Mouse (Mus musculus) hindbrain, embryonic 14.5 days (tissue): ENCODE results near the gene Kcnip2. TPM values are rescaled to one million over a fixed set of nuclear protein-coding genes. Genes with fewer than 3 reads are reported as not detected.

Experiments
- ATAC-seq: fragments of 200-750 bp; cut with Nextera tagmentation; 2 replicates; pipeline ENCODE4 v1.8.0; 2017; ENCODE audit warnings: moderate number of reproducible peaks, mild to moderate bottlenecking, moderate TSS enrichment, moderate library complexity; ENCODE audit not compliant: low FRiP score
- DNase-seq: peaks from one replicate; pipeline ENCODE4 v3.0.0-alpha.2; 2015; ENCODE audit warnings: low spot score
- H3K27ac ChIP-seq: fragments of 300-500 bp; sonication (generic); 2 replicates; pipeline ENCODE4 v1.5.1; 2014; ENCODE audit warnings: mild to moderate bottlenecking, moderate library complexity
- H3K27me3 ChIP-seq: fragments of 300-500 bp; sonication (generic); 2 replicates; pipeline ENCODE4 v1.6.1; 2014; ENCODE audit warnings: mild to moderate bottlenecking, low read length, mixed read lengths; ENCODE audit not compliant: control insufficient read depth, insufficient read depth
- H3K36me3 ChIP-seq: fragments of 300-500 bp; sonication (generic); replicated peaks from 2 replicates; pipeline ENCODE4 v1.6.1; 2014; ENCODE audit not compliant: control insufficient read depth, insufficient read depth
- H3K4me1 ChIP-seq: fragments of 300-500 bp; sonication (generic); replicated peaks from 2 replicates; pipeline ENCODE4 v1.6.1; 2014; ENCODE audit warnings: antibody characterized with exemption, low read length, mixed read lengths; ENCODE audit not compliant: control insufficient read depth, insufficient read depth
- H3K4me2 ChIP-seq: fragments of 300-500 bp; sonication (generic); replicated peaks from 2 replicates; pipeline ENCODE4 v1.6.1; 2014; ENCODE audit warnings: mild to moderate bottlenecking, moderate library complexity
- H3K4me3 ChIP-seq: fragments of 300-500 bp; sonication (generic); replicated peaks from 2 replicates; pipeline ENCODE4 v1.5.1; 2014; ENCODE audit warnings: mild to moderate bottlenecking, low read length
- H3K9ac ChIP-seq: fragments of 300-500 bp; sonication (generic); 2 replicates; pipeline ENCODE4 v1.6.1; 2014
- H3K9me3 ChIP-seq: fragments of 300-500 bp; sonication (generic); 2 replicates; pipeline ENCODE4 v1.6.1; 2016; ENCODE audit warnings: low read length; ENCODE audit not compliant: control insufficient read depth
- WGBS: fragments of 180-500 bp; shearing (Covaris S2); extraction: QIAGEN DNeasy Blood & Tissue Kit; methylation state at CpG from one replicate; pipeline ENCODE4 v1.1.7; 2014; 5-methylcytosine and 5-hydroxymethylcytosine counted together
- polyA plus RNA-seq: library from polyadenylated mRNA; unstranded; fragments of >200 nt; fragmentation: Nextera tagmentation; extraction: Ambion mirVana; gene quantifications from 2 replicates; pipeline ENCODE4 v1.2.1, GENCODE M21; 2014

Kcnip2 gene
- polyA plus RNA-seq, 1 experiment from 2014 or later, result 17.6 TPM

- no peaks in the 10 kb centered on the region for H3K9me3 ChIP-seq
- H3K4me2 ChIP-seq, result no peak overlapping the region
- no peak overlapping the region for H3K9ac ChIP-seq
- H3K27me3 ChIP-seq, result no peaks in the 10 kb centered on the region
- H3K4me3 ChIP-seq, result no peak overlapping the region
- WGBS, result 93% methylated on average over 5 of the region's 5 CpGs
- H3K4me1 ChIP-seq, result no peaks in the 10 kb centered on the region
- peaks cover 99% of the 10 kb centered on the region for H3K36me3 ChIP-seq
- no peak for ATAC-seq
- no peak overlapping the region for H3K27ac ChIP-seq
- DNase-seq, result no peak
Observed at GRCm38 (mm10) chr19:45771501-45771900, 44.4 kb downstream of the Kcnip2 start.

DNA sequence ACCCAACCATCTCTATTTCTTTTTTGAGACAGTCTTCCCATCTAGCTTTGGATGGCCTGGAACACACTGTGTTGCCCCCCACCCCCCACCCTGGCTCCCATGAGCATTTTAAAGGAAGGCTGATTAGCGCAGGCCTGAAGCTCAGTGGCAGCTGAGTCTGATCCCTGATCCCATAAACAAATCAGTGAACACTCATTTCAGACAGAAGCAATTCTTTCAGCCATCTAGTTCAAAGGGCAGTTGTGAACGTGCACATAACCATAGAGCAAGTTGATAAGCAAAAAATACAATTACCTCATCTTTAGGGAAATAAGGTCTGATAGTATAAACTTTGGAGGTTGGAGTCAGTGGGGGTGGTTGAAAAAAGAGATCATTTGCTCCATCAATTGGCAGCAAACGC, 55.1 kb downstream of the Kcnip2 start:
- no peak overlapping the region for H3K4me3 ChIP-seq
- H3K4me2 ChIP-seq, result no peak overlapping the region
- ATAC-seq, result no peak
- 91% methylated on average over 3 of the region's 3 CpGs for WGBS
- no peaks in the 10 kb centered on the region for H3K27me3 ChIP-seq
- no peaks in the 10 kb centered on the region for H3K9me3 ChIP-seq
- no peak for DNase-seq
- peaks cover 95% of the 10 kb centered on the region for H3K36me3 ChIP-seq
- no peak overlapping the region for H3K9ac ChIP-seq
- H3K4me1 ChIP-seq, result no peaks in the 10 kb centered on the region
- no peak overlapping the region for H3K27ac ChIP-seq

GRCm38 (mm10) chr19:45758671-45759070, 57.2 kb downstream of the Kcnip2 start:
- H3K4me2 ChIP-seq, result no peak overlapping the region
- DNase-seq (no peak), ATAC-seq (no peak)
- H3K4me1 ChIP-seq, result no peaks in the 10 kb centered on the region
- 95% methylated on average over 5 of the region's 5 CpGs for WGBS
- no peak overlapping the region for H3K9ac ChIP-seq
- no peaks in the 10 kb centered on the region for H3K27me3 ChIP-seq
- H3K4me3 ChIP-seq, result no peak overlapping the region
- H3K27ac ChIP-seq, result no peak overlapping the region
- peaks cover 95% of the 10 kb centered on the region for H3K36me3 ChIP-seq
- no peaks in the 10 kb centered on the region for H3K9me3 ChIP-seq

DNA sequence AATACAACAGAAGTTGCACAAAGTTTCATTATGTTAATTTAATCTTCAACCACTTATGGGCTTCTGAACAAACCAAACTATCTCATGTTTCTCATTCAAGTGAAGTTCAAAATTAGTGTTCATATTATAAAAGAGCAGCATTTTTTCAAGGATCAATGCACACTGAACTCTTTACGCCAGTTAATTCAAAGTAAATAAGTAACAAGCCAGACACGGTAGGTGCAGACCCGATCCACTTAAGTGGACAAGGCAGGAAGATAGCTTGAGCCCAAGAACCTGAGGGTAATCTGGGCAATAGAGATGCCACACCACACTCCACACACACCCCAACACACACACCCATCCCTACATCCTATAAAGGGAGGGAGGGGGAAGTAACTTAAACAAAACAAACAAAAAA, 62.3 kb downstream of the Kcnip2 start:
- DNase-seq (no peak), ATAC-seq (no peak)
- Histone ChIP-seq H3K9ac (no peak overlapping the region), H3K27ac (no peak overlapping the region), H3K4me2 (no peak overlapping the region), H3K27me3 (no peaks in the 10 kb centered on the region), H3K4me1 (peaks cover 3% of the 10 kb centered on the region), H3K36me3 (peaks cover 75% of the 10 kb centered on the region), H3K4me3 (no peak overlapping the region), H3K9me3 (no peaks in the 10 kb centered on the region)
- 87% methylated on average over 3 of the region's 3 CpGs for WGBS

DNA sequence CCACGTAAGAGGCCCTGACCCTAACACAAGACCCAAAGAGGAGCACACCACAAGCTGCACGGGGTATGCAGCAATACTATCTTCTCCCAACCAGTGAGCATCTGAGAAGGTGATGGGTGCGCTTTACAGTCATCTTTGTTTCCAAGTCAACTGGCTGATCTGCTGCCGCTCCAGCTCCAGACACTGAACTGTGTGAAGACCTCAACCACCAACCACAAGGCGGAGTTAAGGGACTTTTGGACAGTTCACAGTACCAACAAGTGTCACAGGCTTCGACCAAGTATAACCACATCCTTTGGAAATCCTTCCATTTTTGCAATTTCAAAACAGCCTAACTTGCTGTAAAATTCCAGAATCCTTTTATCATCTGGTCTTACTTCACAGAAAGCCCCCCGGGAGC, 64.0 kb downstream of the Kcnip2 start:
- Histone ChIP-seq H3K4me2 (no peak overlapping the region), H3K4me3 (no peak overlapping the region), H3K36me3 (peaks cover 58% of the 10 kb centered on the region), H3K27ac (no peak overlapping the region), H3K9ac (no peak overlapping the region), H3K27me3 (no peaks in the 10 kb centered on the region), H3K9me3 (no peaks in the 10 kb centered on the region), H3K4me1 (peaks cover 9% of the 10 kb centered on the region)
- ATAC-seq (no peak), DNase-seq (no peak)
- 92% methylated on average over 7 of the region's 7 CpGs for WGBS

GRCm38 (mm10) chr19:45749243-45750043, 66.4 kb downstream of the Kcnip2 start, which contains the start of gene Npm3:
Gene Npm3, minus strand, starts transcription at chr19:45749591.
- under 1% methylated on average over 53 of the region's 60 CpGs for WGBS
- peak; percentile 87 for DNase-seq
- H3K27ac ChIP-seq, result no peak within 1 kb of the TSS

GRCm38 (mm10) chr19:45748691-45749242, 67.1 kb downstream of the Kcnip2 start:
- no peak for DNase-seq
- 3% methylated on average over 32 of the region's 33 CpGs for WGBS

More at GRCm38 (mm10) chr19:45749243-45750043, 66.4 kb downstream of the Kcnip2 start, which contains the start of gene Npm3:
- H3K36me3 ChIP-seq, result peaks cover 34% of the 10 kb centered on the region
- peak within 1 kb of the TSS; percentile 98 for H3K4me2 ChIP-seq
- H3K4me1 ChIP-seq, result peaks cover 9% of the 10 kb centered on the region
- peak; percentile 82 for ATAC-seq
- peak within 1 kb of the TSS; percentile 68 for H3K4me3 ChIP-seq
- peak within 1 kb of the TSS; percentile 70 for H3K9ac ChIP-seq
- H3K27me3 ChIP-seq, result peaks cover 24% of the 10 kb centered on the region
- H3K9me3 ChIP-seq, result no peaks in the 10 kb centered on the region

GRCm38 (mm10) chr19:45748206-45748605, 67.7 kb downstream of the Kcnip2 start:
- H3K4me3 ChIP-seq, result peak overlapping the region; percentile 68
- 59% methylated on average over 9 of the region's 9 CpGs for WGBS
- peaks cover 36% of the 10 kb centered on the region for H3K27me3 ChIP-seq
- H3K4me1 ChIP-seq, result peaks cover 9% of the 10 kb centered on the region
- H3K27ac ChIP-seq, result no peak overlapping the region
- ATAC-seq (no peak), DNase-seq (no peak)
- H3K36me3 ChIP-seq, result peaks cover 23% of the 10 kb centered on the region
- H3K4me2 ChIP-seq, result peak overlapping the region; percentile 98
- peak overlapping the region; percentile 70 for H3K9ac ChIP-seq
- no peaks in the 10 kb centered on the region for H3K9me3 ChIP-seq

More at GRCm38 (mm10) chr19:45748691-45749242, 67.1 kb downstream of the Kcnip2 start:
- peak overlapping the region; percentile 98 for H3K4me2 ChIP-seq
- H3K9ac ChIP-seq, result peak overlapping the region; percentile 70
- no peaks in the 10 kb centered on the region for H3K9me3 ChIP-seq
- peaks cover 9% of the 10 kb centered on the region for H3K4me1 ChIP-seq
- H3K27me3 ChIP-seq, result peaks cover 30% of the 10 kb centered on the region
- H3K4me3 ChIP-seq, result peak overlapping the region; percentile 68
- H3K36me3 ChIP-seq, result peaks cover 27% of the 10 kb centered on the region
- no peak overlapping the region for H3K27ac ChIP-seq
- peak; percentile 42 for ATAC-seq

DNA sequence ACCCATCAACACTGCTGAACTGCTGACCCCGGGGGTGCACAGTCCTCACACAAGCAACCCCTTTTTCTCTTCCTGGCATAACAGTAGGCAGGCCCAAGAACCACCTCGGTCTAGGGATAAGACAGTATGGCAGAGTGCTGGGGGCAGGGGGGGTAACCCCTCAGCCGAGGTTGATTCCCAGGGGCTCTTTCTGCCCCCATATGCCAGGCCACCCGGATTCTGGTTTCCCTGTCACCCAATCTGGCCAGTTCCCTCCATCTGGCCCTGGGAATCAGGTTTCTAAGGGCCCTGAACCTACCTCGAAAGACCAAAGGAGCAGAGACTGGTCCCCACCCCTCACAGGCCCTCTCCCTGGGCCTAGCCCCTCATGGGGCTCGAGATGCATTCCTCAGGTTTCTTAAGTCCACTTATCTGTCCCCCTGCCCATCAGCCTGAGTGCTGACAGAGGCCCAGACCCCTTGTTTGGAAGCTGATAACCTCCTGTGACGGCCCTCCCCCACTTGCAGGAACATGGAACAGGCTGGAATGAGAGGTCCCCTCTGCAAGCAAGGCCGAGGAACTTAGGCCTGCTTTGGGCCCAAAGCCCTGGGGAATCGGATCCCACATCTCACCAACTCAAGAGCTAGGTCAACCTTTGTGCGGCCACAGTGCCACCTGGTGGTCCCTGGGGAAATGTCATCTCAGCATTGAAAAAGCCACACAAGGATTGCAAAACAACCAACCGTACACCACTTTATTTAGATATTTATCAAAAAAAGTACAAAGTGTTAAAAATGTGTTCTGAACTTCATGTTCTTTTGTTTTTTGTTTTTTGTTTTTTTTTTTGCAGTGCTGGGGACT, 68.6 kb downstream of the Kcnip2 start:
- H3K4me1 ChIP-seq, result peaks cover 13% of the 10 kb centered on the region
- H3K27ac ChIP-seq, result no peak overlapping the region
- no peak overlapping the region for H3K4me2 ChIP-seq
- peak; percentile 82 for DNase-seq
- WGBS, result 34% methylated on average over 11 of the region's 11 CpGs
- no peak for ATAC-seq
- H3K4me3 ChIP-seq, result no peak overlapping the region
- peaks cover 43% of the 10 kb centered on the region for H3K27me3 ChIP-seq
- no peaks in the 10 kb centered on the region for H3K9me3 ChIP-seq
- no peak overlapping the region for H3K9ac ChIP-seq
- peaks cover 16% of the 10 kb centered on the region for H3K36me3 ChIP-seq
